Mouse (Mus musculus) activated CD4-positive, CD25-positive, alpha-beta regulatory T cell, adult 4 months (primary cell): ENCODE results near the gene Dnajc3. TPM values are rescaled to one million over a fixed set of nuclear protein-coding genes. Genes with fewer than 3 reads are reported as not detected.

ENCODE experiments used
- polyA plus RNA-seq, 2 experiments: library from polyadenylated mRNA; unstranded; fragments of 100-300 nt; shearing (Covaris generic); gene quantifications; one replicate each; pipeline ENCODE4 v1.2.1; 2017

Dnajc3 gene
- polyA plus RNA-seq, 2 experiments from 2014 or later = 39.0 to 41.5 TPM

Other genes starting within 250 kb of the Dnajc3 start
- 1 to 10 TPM; 8.8 to 9.8 TPM for gene Abcc4, start 231.8 kb upstream of the Dnajc3 start, polyA plus RNA-seq
- gene Cldn10, start 150.1 kb upstream of the Dnajc3 start, polyA plus RNA-seq = 1 to 10 TPM; 1.4 to 2.7 TPM
- 1 to 10 TPM; 8.0 to 8.6 TPM for gene Dzip1, start 12.5 kb upstream of the Dnajc3 start, polyA plus RNA-seq
- 1 to 10 TPM; 1.4 to 2.0 TPM for gene Uggt2, start 161.5 kb downstream of the Dnajc3 start, polyA plus RNA-seq
- not detected for gene Hs6st3, start 200.4 kb downstream of the Dnajc3 start, polyA plus RNA-seq